Mouse (Mus musculus) lung, embryonic 16.5 days (tissue): ENCODE data around the gene Flrt2. TPM values are rescaled to one million over a fixed set of nuclear protein-coding genes. Genes with fewer than 3 reads are reported as not detected.

Experiments
- ATAC-seq: fragments of 200-750 bp; cut with Nextera tagmentation; 2 replicates; pipeline ENCODE4 v1.8.0; 2017; ENCODE audit warnings: low read depth, mild to moderate bottlenecking, moderate library complexity
- H3K27ac ChIP-seq: fragments of 300-500 bp; sonication (generic); 2 replicates; pipeline ENCODE4 v1.5.1; 2014; ENCODE audit warnings: mild to moderate bottlenecking, control low read depth, low read length
- H3K27me3 ChIP-seq: fragments of 300-500 bp; sonication (generic); 2 replicates; pipeline ENCODE4 v1.6.1; 2014; ENCODE audit warnings: low read depth, low read length, mixed read lengths; ENCODE audit not compliant: control insufficient read depth, insufficient read depth
- H3K36me3 ChIP-seq: fragments of 300-500 bp; sonication (generic); 2 replicates; pipeline ENCODE4 v1.6.1; 2014; ENCODE audit warnings: low read length; ENCODE audit not compliant: control insufficient read depth, insufficient read depth
- H3K4me1 ChIP-seq: fragments of 300-500 bp; sonication (generic); replicated peaks from 2 replicates; pipeline ENCODE4 v1.6.1; 2014; ENCODE audit warnings: low read length, mixed read lengths; ENCODE audit not compliant: control insufficient read depth, insufficient read depth
- H3K4me2 ChIP-seq: fragments of 300-500 bp; sonication (generic); 2 replicates; pipeline ENCODE4 v1.6.1; 2014; ENCODE audit warnings: low read depth, low read length, control low read depth
- H3K4me3 ChIP-seq: fragments of 300-500 bp; sonication (generic); 2 replicates; pipeline ENCODE4 v1.5.1; 2014; ENCODE audit warnings: mild to moderate bottlenecking, low read length, control low read depth
- H3K9ac ChIP-seq: fragments of 300-500 bp; sonication (generic); 2 replicates; pipeline ENCODE4 v1.6.1; 2014; ENCODE audit warnings: low read length, control low read depth
- H3K9me3 ChIP-seq: fragments of 300-500 bp; sonication (generic); 2 replicates; pipeline ENCODE4 v1.6.1; 2016; ENCODE audit warnings: low read length; ENCODE audit not compliant: control insufficient read depth
- WGBS: fragments of 180-500 bp; shearing (Covaris S2); extraction: QIAGEN DNeasy Blood & Tissue Kit; methylation state at CpG from one replicate; pipeline ENCODE4 v1.1.7; 2014; 5-methylcytosine and 5-hydroxymethylcytosine counted together
- polyA plus RNA-seq: library from polyadenylated mRNA; unstranded; fragments of >200 nt; fragmentation: Nextera tagmentation; extraction: Ambion mirVana; gene quantifications from 2 replicates; pipeline ENCODE4 v1.2.1, GENCODE M21; 2015

Flrt2 gene
- polyA plus RNA-seq, 1 experiment from 2014 or later = 11.0 TPM

DNA sequence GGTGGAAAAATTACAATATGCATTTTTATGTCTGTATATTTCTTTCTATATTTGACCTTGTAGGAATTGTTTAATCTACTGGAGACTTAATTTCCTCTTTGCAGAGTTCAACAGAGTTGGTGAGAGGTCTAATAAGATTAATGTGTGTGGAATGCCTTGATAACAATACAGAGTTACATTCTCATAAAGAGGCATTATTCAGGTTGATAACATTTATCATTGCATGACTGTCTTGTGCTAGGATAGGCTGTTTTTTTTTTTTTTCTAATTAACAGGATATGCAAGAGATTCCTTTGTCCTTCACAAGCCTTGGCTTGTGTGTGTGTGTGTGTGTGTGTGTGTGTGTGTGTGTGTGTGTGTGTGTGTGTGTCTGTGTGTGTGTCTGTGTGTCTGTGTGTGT is 9.6 kb downstream of the Flrt2 start:
- Histone ChIP-seq H3K4me1 (peaks cover 8% of the 10 kb centered on the region), H3K9me3 (no peaks in the 10 kb centered on the region), H3K36me3 (no peaks in the 10 kb centered on the region), H3K27me3 (no peaks in the 10 kb centered on the region), H3K9ac (no peak overlapping the region), H3K4me3 (no peak overlapping the region), H3K27ac (no peak overlapping the region), H3K4me2 (no peak overlapping the region)
- ATAC-seq = no peak

DNA sequence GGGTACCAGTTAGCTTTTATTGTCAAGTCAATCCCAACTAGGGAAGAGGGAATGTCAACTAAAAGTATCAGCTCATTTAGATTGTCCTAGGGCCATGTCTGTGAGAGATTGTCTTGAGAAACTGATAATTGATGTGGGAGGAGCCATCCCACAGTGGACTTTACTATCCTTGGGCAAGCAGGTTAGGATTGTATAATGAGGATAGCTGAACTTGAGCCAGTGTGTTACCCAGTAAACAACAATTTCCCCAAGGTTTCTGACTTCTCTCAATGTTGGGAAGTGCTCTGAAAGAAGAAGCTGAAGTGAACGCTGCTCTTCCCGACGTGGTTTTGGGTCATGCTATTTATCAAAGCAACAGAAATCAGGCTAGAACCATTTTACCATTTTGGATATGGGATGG is 13.0 kb downstream of the Flrt2 start:
- H3K9me3 ChIP-seq = no peaks in the 10 kb centered on the region
- no peaks in the 10 kb centered on the region for H3K36me3 ChIP-seq
- no peak overlapping the region for H3K27ac ChIP-seq
- no peak overlapping the region for H3K4me3 ChIP-seq
- no peak for ATAC-seq
- H3K4me1 ChIP-seq = no peaks in the 10 kb centered on the region
- no peaks in the 10 kb centered on the region for H3K27me3 ChIP-seq
- no peak overlapping the region for H3K4me2 ChIP-seq
- no peak overlapping the region for H3K9ac ChIP-seq
- WGBS = 93% methylated on average over 3 of the region's 3 CpGs

GRCm38 (mm10) chr12:95723265-95723664 is 31.2 kb downstream of the Flrt2 start:
- 94% methylated on average over 2 of the region's 2 CpGs for WGBS
- Histone ChIP-seq H3K4me1 (no peaks in the 10 kb centered on the region), H3K36me3 (no peaks in the 10 kb centered on the region), H3K9ac (no peak overlapping the region), H3K27me3 (no peaks in the 10 kb centered on the region), H3K4me3 (no peak overlapping the region), H3K27ac (no peak overlapping the region), H3K9me3 (no peaks in the 10 kb centered on the region), H3K4me2 (no peak overlapping the region)
- no peak for ATAC-seq

DNA sequence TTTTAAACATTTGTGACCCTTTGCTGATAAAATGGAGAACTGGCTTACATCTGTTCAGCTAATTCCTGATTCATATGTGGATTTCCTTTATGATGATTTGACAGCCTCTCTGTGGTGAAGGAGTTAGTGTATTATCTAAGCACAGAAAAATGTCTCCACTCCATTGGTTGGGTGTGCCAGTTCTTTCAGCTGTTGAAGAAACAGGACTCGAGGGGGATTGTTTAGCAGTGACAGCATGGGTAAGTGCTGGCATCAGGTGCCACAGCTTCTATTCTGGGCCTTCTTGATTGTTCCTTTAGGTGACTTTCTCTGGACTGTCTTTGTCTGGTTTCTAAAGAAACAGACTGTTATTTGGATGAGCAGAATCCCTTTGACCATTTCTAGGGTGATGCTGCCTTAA is 42.0 kb downstream of the Flrt2 start:
- Histone ChIP-seq H3K9ac (no peak overlapping the region), H3K9me3 (no peaks in the 10 kb centered on the region), H3K4me1 (no peaks in the 10 kb centered on the region), H3K36me3 (no peaks in the 10 kb centered on the region), H3K27ac (no peak overlapping the region), H3K4me3 (no peak overlapping the region), H3K27me3 (no peaks in the 10 kb centered on the region), H3K4me2 (no peak overlapping the region)
- 38% methylated on average over 1 of the region's 1 CpGs for WGBS
- ATAC-seq = no peak

DNA sequence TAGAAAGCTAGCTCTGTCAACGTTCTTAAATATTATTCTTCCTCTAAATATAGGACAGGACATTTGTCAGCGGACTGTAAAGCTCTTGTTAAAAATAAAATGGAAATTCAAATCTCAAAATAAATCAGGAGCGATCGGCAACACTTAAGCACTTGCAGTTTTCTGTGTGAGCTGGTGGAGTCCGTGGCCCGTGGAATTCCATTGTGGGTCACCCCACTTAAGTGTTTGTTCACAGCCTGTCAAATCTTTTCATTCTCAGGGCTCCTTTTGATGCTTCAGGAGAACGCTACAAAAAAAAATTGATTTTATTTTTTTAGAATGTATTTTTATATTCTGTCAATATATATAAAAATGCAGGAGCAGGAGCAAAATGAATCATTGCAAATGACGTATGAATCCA is 45.5 kb downstream of the Flrt2 start:
- Histone ChIP-seq H3K4me2 (peak overlapping the region; percentile 27), H3K9me3 (no peaks in the 10 kb centered on the region), H3K27me3 (no peaks in the 10 kb centered on the region), H3K27ac (no peak overlapping the region), H3K4me3 (no peak overlapping the region), H3K4me1 (peaks cover 3% of the 10 kb centered on the region; the same call in 1 of the 2 replicates), H3K9ac (no peak overlapping the region), H3K36me3 (no peaks in the 10 kb centered on the region)
- 42% methylated on average over 8 of the region's 8 CpGs for WGBS
- no peak for ATAC-seq

GRCm38 (mm10) chr12:95738031-95738430 is 46.0 kb downstream of the Flrt2 start:
- H3K9ac ChIP-seq = no peak overlapping the region
- WGBS = 63% methylated on average over 5 of the region's 5 CpGs
- peaks cover 3% of the 10 kb centered on the region; the same call in 1 of the 2 replicates for H3K4me1 ChIP-seq
- H3K4me2 ChIP-seq = no peak overlapping the region
- H3K9me3 ChIP-seq = no peaks in the 10 kb centered on the region
- no peak for ATAC-seq
- H3K36me3 ChIP-seq = no peaks in the 10 kb centered on the region
- no peaks in the 10 kb centered on the region for H3K27me3 ChIP-seq
- no peak overlapping the region for H3K27ac ChIP-seq
- no peak overlapping the region for H3K4me3 ChIP-seq

GRCm38 (mm10) chr12:95738491-95739135 is 46.6 kb downstream of the Flrt2 start:
- H3K36me3 ChIP-seq = no peaks in the 10 kb centered on the region
- ATAC-seq = no peak
- H3K27ac ChIP-seq = no peak overlapping the region
- H3K4me2 ChIP-seq = no peak overlapping the region
- peaks cover 6% of the 10 kb centered on the region; the same call in 1 of the 2 replicates for H3K4me1 ChIP-seq
- no peaks in the 10 kb centered on the region for H3K27me3 ChIP-seq
- H3K4me3 ChIP-seq = no peak overlapping the region
- no peak overlapping the region for H3K9ac ChIP-seq
- 77% methylated on average over 7 of the region's 7 CpGs for WGBS
- H3K9me3 ChIP-seq = no peaks in the 10 kb centered on the region

GRCm38 (mm10) chr12:95739739-95740138 is 47.7 kb downstream of the Flrt2 start:
- Histone ChIP-seq H3K4me3 (no peak overlapping the region), H3K27me3 (no peaks in the 10 kb centered on the region), H3K9me3 (no peaks in the 10 kb centered on the region), H3K4me1 (peaks cover 12% of the 10 kb centered on the region; the same call in 1 of the 2 replicates), H3K9ac (no peak overlapping the region), H3K4me2 (no peak overlapping the region), H3K36me3 (no peaks in the 10 kb centered on the region), H3K27ac (no peak overlapping the region)
- WGBS = 63% methylated on average over 5 of the region's 5 CpGs
- no peak for ATAC-seq

- Histone ChIP-seq H3K4me3 (no peak overlapping the region), H3K27ac (no peak overlapping the region), H3K36me3 (no peaks in the 10 kb centered on the region), H3K4me2 (no peak overlapping the region), H3K9me3 (no peaks in the 10 kb centered on the region), H3K9ac (no peak overlapping the region), H3K4me1 (peaks cover 12% of the 10 kb centered on the region; the same call in 1 of the 2 replicates), H3K27me3 (no peaks in the 10 kb centered on the region)
- ATAC-seq = no peak
- 59% methylated on average over 11 of the region's 11 CpGs for WGBS
Measured at GRCm38 (mm10) chr12:95741296-95741695, 49.3 kb downstream of the Flrt2 start.

DNA sequence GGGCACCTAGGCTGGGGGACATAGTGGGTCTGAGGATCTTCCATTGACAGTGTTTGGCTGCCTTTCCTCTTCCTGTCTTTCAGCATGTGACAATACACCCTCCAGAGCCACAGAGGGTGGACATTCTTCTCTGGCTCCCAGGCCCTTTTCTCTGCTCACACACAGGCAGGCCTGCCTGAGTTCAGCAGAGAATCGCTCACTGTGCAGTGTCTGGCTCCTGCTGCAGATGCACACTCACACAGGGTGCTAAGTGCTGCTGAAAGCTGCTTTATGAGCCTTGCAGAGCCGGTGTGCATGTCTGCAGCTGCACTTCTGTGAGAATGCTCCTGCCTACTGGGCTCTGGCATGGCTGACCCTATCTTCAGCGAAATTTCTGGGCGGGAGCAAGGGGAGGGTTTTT is 52.3 kb downstream of the Flrt2 start:
- Histone ChIP-seq H3K4me2 (no peak overlapping the region), H3K9me3 (no peaks in the 10 kb centered on the region), H3K9ac (no peak overlapping the region), H3K4me1 (peaks cover 16% of the 10 kb centered on the region), H3K27me3 (no peaks in the 10 kb centered on the region), H3K4me3 (no peak overlapping the region), H3K27ac (no peak overlapping the region), H3K36me3 (no peaks in the 10 kb centered on the region)
- 0 out of 2 replicates have a peak, but pooled peaks have one; percentile 12 for ATAC-seq
- 55% methylated on average over 4 of the region's 4 CpGs for WGBS
